Mouse (Mus musculus) neural tube, embryonic 14.5 days (tissue): ENCODE measurements at regions not wholly inside any gene's neighbourhood (a gene's known extent, or its start where the extent isn't known, plus 50 kb on each side); places are given as distances from the start of the nearest gene placed in this dataset.
"Not testable (repeated sequence)": the region's sequence is repeated elsewhere in the genome, so short reads cannot be mapped to it uniquely, and the experiment has no call there.

Source experiments
- ATAC-seq: fragments of 200-750 bp; cut with Nextera tagmentation; 2 replicates; pipeline ENCODE4 v1.8.0; 2017; ENCODE audit warnings: low read depth, mild to moderate bottlenecking, moderate TSS enrichment, moderate library complexity
- H3K27ac ChIP-seq: fragments of 300-500 bp; sonication (generic); 2 replicates; pipeline ENCODE4 v1.5.1; 2014; ENCODE audit warnings: low read depth, mild to moderate bottlenecking, control low read depth, low read length, moderate library complexity, mixed read lengths
- H3K27me3 ChIP-seq: fragments of 300-500 bp; sonication (generic); 2 replicates; pipeline ENCODE4 v1.6.1; 2014; ENCODE audit warnings: low read length; ENCODE audit not compliant: control insufficient read depth, insufficient read depth
- H3K36me3 ChIP-seq: fragments of 300-500 bp; sonication (generic); 2 replicates; pipeline ENCODE4 v1.6.1; 2014; ENCODE audit warnings: low read length, mixed read lengths; ENCODE audit not compliant: control insufficient read depth, insufficient read depth
- H3K4me1 ChIP-seq: fragments of 300-500 bp; sonication (generic); 2 replicates; pipeline ENCODE4 v1.6.1; 2014; ENCODE audit warnings: low read length; ENCODE audit not compliant: control insufficient read depth, insufficient read depth
- H3K4me2 ChIP-seq: fragments of 300-500 bp; sonication (generic); 2 replicates; pipeline ENCODE4 v1.6.1; 2014; ENCODE audit warnings: mild to moderate bottlenecking, low read depth, low read length, control low read depth
- H3K4me3 ChIP-seq: fragments of 300-500 bp; sonication (generic); 2 replicates; pipeline ENCODE4 v1.5.1; 2014; ENCODE audit warnings: low read depth, low read length, control low read depth, mixed read lengths
- H3K9ac ChIP-seq: fragments of 300-500 bp; sonication (generic); replicated peaks from 2 replicates; pipeline ENCODE4 v1.6.1; 2014; ENCODE audit warnings: low read depth, mild to moderate bottlenecking, control low read depth, low read length, mixed read lengths
- H3K9me3 ChIP-seq: fragments of 300-500 bp; sonication (generic); 2 replicates; pipeline ENCODE4 v1.6.1; 2016; ENCODE audit warnings: low read length; ENCODE audit not compliant: control insufficient read depth
- WGBS: fragments of 180-500 bp; shearing (Covaris S2); extraction: QIAGEN DNeasy Blood & Tissue Kit; methylation state at CpG from one replicate; pipeline ENCODE4 v1.1.7; 2014; 5-methylcytosine and 5-hydroxymethylcytosine counted together

GRCm38 (mm10) chr10:46629876-46630275, 1052.2 kb downstream of the Hace1 start:
- no peak for ATAC-seq
- Histone ChIP-seq H3K27ac (no peak overlapping the region), H3K4me1 (no peaks in the 10 kb centered on the region), H3K4me2 (no peak overlapping the region), H3K27me3 (no peaks in the 10 kb centered on the region), H3K36me3 (no peaks in the 10 kb centered on the region), H3K9me3 (no peaks in the 10 kb centered on the region), H3K4me3 (no peak overlapping the region), H3K9ac (no peak overlapping the region)
- WGBS, result 96% methylated on average over 1 of the region's 1 CpGs

- H3K4me2 ChIP-seq, result no peak overlapping the region
- ATAC-seq, result no peak
- H3K27me3 ChIP-seq, result no peaks in the 10 kb centered on the region
- H3K4me1 ChIP-seq, result no peaks in the 10 kb centered on the region
- no peak overlapping the region for H3K27ac ChIP-seq
- no peak overlapping the region for H3K4me3 ChIP-seq
- H3K36me3 ChIP-seq, result no peaks in the 10 kb centered on the region
- no peaks in the 10 kb centered on the region for H3K9me3 ChIP-seq
- H3K9ac ChIP-seq, result no peak overlapping the region
These were observed 1085.4 kb downstream of the Hace1 start for GRCm38 (mm10) chr10:46663041-46663440.

GRCm38 (mm10) chr10:46689823-46690372, 1112.3 kb downstream of the Hace1 start:
- 95% methylated on average over 1 of the region's 1 CpGs for WGBS
- not testable (repeated sequence) for H3K4me2 ChIP-seq, H3K36me3 ChIP-seq, H3K4me1 ChIP-seq, H3K27ac ChIP-seq, H3K27me3 ChIP-seq, H3K9me3 ChIP-seq, H3K9ac ChIP-seq, ATAC-seq, H3K4me3 ChIP-seq

GRCm38 (mm10) chr10:46692661-46693060, 1115.0 kb downstream of the Hace1 start:
- no peaks in the 10 kb centered on the region for H3K27me3 ChIP-seq
- H3K4me3 ChIP-seq, result no peak overlapping the region
- no peak for ATAC-seq
- no peak overlapping the region for H3K9ac ChIP-seq
- no peaks in the 10 kb centered on the region for H3K9me3 ChIP-seq
- no peaks in the 10 kb centered on the region for H3K36me3 ChIP-seq
- 90% methylated on average over 3 of the region's 3 CpGs for WGBS
- no peak overlapping the region for H3K4me2 ChIP-seq
- no peak overlapping the region for H3K27ac ChIP-seq
- H3K4me1 ChIP-seq, result no peaks in the 10 kb centered on the region

GRCm38 (mm10) chr10:46697363-46698246, 1120.0 kb downstream of the Hace1 start:
- ATAC-seq, result peak; percentile 95
- H3K27me3 ChIP-seq, result no peaks in the 10 kb centered on the region
- no peak overlapping the region for H3K27ac ChIP-seq
- no peak overlapping the region for H3K4me3 ChIP-seq
- H3K36me3 ChIP-seq, result no peaks in the 10 kb centered on the region
- no peak overlapping the region for H3K9ac ChIP-seq
- H3K4me2 ChIP-seq, result no peak overlapping the region
- 31% methylated on average over 2 of the region's 2 CpGs for WGBS
- no peaks in the 10 kb centered on the region for H3K9me3 ChIP-seq
- no peaks in the 10 kb centered on the region for H3K4me1 ChIP-seq

GRCm38 (mm10) chr10:46701221-46701620, 1123.6 kb downstream of the Hace1 start:
- no peak overlapping the region for H3K27ac ChIP-seq
- H3K4me1 ChIP-seq, result no peaks in the 10 kb centered on the region
- ATAC-seq, result no peak
- no peak overlapping the region for H3K4me2 ChIP-seq
- H3K27me3 ChIP-seq, result no peaks in the 10 kb centered on the region
- H3K9me3 ChIP-seq, result no peaks in the 10 kb centered on the region
- no peaks in the 10 kb centered on the region for H3K36me3 ChIP-seq
- H3K4me3 ChIP-seq, result no peak overlapping the region
- 59% methylated on average over 4 of the region's 4 CpGs for WGBS
- H3K9ac ChIP-seq, result no peak overlapping the region

- H3K9ac ChIP-seq, H3K4me1 ChIP-seq, ATAC-seq, H3K36me3 ChIP-seq, H3K4me3 ChIP-seq, H3K9me3 ChIP-seq, H3K4me2 ChIP-seq, H3K27ac ChIP-seq, H3K27me3 ChIP-seq: not testable (repeated sequence)
These were observed 1130.4 kb downstream of the Hace1 start for GRCm38 (mm10) chr10:46708022-46708421.

GRCm38 (mm10) chr10:46712690-46713089, 1135.1 kb downstream of the Hace1 start:
- no peak overlapping the region for H3K4me3 ChIP-seq
- no peak overlapping the region for H3K27ac ChIP-seq
- no peak overlapping the region for H3K4me2 ChIP-seq
- no peaks in the 10 kb centered on the region for H3K4me1 ChIP-seq
- ATAC-seq, result peak; percentile 31; the same call in 1 of the 2 replicates
- H3K36me3 ChIP-seq, result no peaks in the 10 kb centered on the region
- no peaks in the 10 kb centered on the region for H3K27me3 ChIP-seq
- no peak overlapping the region for H3K9ac ChIP-seq
- no peaks in the 10 kb centered on the region for H3K9me3 ChIP-seq

- Histone ChIP-seq H3K9me3 (no peaks in the 10 kb centered on the region), H3K9ac (no peak overlapping the region), H3K27me3 (no peaks in the 10 kb centered on the region), H3K4me1 (no peaks in the 10 kb centered on the region), H3K27ac (peak overlapping the region; percentile 67; the same call in 1 of the 2 replicates), H3K4me3 (no peak overlapping the region), H3K36me3 (no peaks in the 10 kb centered on the region), H3K4me2 (no peak overlapping the region)
- WGBS, result 34% methylated on average over 2 of the region's 2 CpGs
- ATAC-seq, result peak; percentile 93
These were observed 1140.9 kb downstream of the Hace1 start for GRCm38 (mm10) chr10:46718349-46719087.
